Mouse (Mus musculus) testis, postnatal 10 days (tissue): ENCODE data around the gene Tgm5.
"Not testable (repeated sequence)": the region's sequence is repeated elsewhere in the genome, so short reads cannot be mapped to it uniquely, and the experiment has no call there.

Source experiments
- DNase-seq: peaks from one replicate; pipeline ENCODE4 v3.0.0; 2021; ENCODE audit warnings: low spot score

The Tgm5 gene

DNA sequence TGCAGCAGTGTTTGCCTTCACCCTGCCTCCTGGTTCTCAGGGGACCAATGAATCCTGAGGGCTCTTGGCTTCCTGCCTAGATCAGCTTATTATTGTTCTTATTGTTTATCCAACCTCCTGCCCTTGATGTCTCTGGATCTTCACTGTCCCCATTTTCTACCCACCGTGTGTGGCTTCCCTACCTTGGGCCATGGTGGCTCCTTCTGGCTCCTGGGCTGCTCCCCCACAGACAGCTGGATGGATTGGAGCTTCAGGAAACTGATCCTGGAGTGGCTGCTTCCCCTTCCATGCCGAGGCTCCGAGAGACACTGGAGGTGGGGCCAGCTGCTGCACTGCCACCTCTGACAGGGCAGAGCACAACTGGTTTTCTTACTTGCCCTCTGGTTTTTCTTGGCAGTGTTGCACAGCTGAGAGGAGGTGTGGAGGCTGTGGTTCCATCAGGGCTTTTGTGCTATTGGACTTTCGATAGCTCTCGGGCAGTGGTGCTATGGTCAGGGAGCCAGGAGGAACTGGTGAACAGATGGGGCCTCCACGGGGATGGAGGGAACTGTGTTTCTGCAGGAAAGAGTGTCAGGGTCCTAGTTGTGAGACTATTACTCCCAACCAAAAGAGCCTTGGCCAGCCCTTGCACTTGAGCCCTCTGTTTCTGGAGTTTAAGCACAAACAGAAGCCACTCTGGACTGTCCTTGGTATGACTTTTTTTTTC, at the start of gene Tgm5:
Gene Tgm5, minus strand, starts transcription at position 362 of the 706 bp plus-strand sequence.
- DNase-seq = peak; percentile 34

DNA sequence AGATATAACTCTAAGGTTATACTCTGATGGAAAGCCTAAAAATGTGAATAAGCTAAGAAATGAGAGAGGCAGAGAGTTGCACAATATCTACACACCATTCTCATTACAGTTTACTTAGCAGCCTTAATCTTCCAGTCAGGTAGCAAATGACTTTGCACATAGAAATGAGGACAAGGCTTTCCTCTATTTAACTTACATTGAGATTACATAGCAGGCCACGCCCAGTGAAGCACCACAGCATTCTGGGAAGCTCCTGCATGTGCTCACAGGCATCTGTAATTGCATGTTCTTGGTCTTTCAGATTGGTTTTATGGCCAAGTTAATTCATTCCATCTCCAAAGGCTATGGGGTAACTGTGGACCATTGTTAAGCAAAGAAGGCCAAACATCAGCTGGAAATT, 47.2 kb upstream of the Tgm5 start:
- DNase-seq = no peak

GRCm38 (mm10) chr2:121128865-121129620, 43.4 kb upstream of the Tgm5 start:
- DNase-seq = no peak

- DNase-seq = no peak
Observed at GRCm38 (mm10) chr2:121127536-121127935, 41.9 kb upstream of the Tgm5 start.

GRCm38 (mm10) chr2:121126302-121126701, 40.7 kb upstream of the Tgm5 start:
- DNase-seq = not testable (repeated sequence)

DNA sequence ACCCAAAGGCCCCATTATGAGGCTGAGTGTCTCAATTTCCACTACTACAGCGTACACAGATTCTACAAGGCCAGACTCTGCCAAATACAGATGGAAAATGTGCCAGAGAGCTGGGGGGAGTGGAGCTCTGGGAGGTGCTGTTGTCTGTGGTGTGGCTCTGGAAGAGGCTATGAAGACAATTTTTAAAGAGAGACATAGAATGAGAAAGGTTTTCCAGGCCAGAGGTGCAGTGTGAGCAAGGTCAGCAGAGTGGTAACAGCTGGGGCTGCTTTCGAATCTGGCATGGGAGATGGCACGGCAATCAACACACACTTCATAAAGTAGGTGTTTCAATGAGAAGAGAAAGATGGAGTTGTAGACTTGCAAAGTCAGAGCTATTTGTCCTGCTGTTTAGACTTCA, 33.6 kb upstream of the Tgm5 start:
- no peak for DNase-seq

DNA sequence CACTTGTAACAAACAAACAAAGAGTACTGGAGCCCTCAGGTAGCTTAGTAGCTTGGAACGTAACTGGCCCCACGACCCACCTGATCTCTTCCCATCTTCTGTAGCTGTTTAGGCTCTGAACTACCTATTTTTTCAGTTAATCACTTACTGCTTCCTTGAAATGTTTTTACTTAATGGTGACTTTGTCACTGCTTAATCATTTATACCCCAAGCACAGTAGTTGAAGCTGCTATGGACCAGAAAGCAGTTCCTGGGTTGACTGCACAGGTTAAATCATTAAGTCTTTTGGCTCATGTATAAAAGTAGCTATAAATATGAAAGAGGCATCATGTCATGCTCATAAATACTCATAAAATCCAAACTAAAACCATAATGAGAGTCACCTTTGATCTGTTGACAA, 29.8 kb upstream of the Tgm5 start:
- no peak for DNase-seq

DNA sequence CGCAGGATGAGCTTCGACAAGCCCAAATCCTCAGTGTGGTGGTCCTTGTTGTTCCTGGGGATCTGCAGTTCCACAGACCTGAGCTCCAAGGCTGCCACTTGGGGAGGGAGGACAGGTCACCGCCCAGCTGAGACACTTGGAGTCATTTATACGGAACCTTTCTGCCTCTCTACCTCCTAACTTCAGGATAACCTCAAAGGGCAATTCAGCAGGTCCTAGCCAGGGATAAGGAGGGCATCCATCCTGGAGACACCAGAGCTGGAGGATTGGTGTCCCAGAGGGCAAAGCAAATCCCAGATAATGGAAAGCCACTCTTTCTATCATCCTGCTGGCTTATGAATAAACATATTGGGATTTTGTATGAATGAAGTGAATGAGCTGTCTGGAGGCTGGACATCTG, 24.1 kb upstream of the Tgm5 start, which contains the start of gene Tgm7:
Gene Tgm7, minus strand, starts transcription at position 101 of the 400 bp plus-strand sequence.
- DNase-seq = no peak

DNA sequence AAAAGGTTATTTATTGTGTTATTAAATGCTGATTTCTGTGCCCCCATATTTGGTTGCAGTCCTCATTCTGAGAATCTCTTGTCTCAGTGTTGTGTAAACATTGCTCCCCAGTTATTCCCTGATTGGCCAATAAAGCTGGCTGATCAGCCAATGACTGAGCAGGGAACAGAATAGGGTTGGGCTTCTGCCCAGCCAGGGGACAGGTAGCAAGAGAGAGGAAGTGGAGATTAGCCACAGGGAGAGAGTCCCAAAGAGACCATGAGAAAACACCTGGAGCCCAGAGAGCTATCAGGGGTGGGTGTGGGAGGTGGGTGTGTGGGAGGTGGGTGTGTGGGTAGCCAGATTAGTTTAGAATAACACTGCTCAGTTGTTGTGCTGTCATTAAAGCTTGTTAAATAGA, 20.3 kb upstream of the Tgm5 start:
- no peak for DNase-seq

DNA sequence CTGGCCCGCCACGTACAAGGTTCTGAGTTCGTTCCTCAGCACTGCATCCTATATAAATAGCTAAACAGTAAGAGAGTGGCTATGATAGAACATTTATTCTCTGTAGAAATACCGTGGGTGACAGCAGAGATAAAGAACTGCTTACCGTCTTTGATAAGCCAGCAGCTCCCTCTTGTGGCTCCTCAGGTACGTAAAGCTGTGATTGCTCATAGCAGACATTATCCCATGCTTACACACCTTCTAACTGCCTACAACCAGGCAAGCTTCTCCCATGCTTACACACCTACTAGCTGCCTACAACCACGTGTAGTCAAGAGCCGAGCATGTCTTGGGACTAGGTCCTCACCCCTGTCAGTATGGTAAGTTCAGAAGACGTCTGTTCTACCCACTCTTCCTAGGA, 16.4 kb upstream of the Tgm5 start:
- DNase-seq = peak; percentile 74

GRCm38 (mm10) chr2:121089751-121090150, 4.1 kb upstream of the Tgm5 start:
- DNase-seq = no peak

GRCm38 (mm10) chr2:121088507-121088906, 2.9 kb upstream of the Tgm5 start:
- DNase-seq = no peak

GRCm38 (mm10) chr2:121082626-121083025, 3.0 kb downstream of the Tgm5 start:
- no peak for DNase-seq

GRCm38 (mm10) chr2:121074747-121075146, 10.9 kb downstream of the Tgm5 start:
- no peak for DNase-seq

DNA sequence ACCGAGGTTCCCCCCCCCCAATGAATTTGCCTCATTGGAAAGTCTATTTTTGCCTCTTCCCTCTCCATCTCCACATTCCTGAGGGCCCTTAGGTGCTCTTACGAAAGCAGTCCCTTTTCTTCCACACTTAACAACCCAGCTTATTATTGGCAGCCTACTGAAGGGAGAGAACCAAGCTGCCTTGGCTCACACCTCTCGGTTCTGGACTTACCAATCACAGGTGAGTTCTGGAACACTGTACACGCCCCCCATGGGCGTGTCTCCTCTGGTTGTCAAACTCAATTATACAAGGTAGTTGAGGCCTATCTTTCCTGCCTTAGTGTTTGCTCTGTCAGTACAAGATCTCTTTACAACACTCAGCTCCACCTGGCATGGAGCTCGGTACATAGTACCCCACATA, 13.8 kb downstream of the Tgm5 start:
- peak; percentile 30 for DNase-seq

GRCm38 (mm10) chr2:121069506-121069905, 16.1 kb downstream of the Tgm5 start:
- DNase-seq = peak; percentile 30

GRCm38 (mm10) chr2:121067116-121067515, 18.5 kb downstream of the Tgm5 start:
- peak; percentile 14 for DNase-seq

GRCm38 (mm10) chr2:121061315-121061714, 24.3 kb downstream of the Tgm5 start:
- DNase-seq = no peak

- no peak for DNase-seq
Observed at GRCm38 (mm10) chr2:121057997-121058396, 27.6 kb downstream of the Tgm5 start.

- DNase-seq = no peak
Observed at GRCm38 (mm10) chr2:121055915-121056314, 29.7 kb downstream of the Tgm5 start.

GRCm38 (mm10) chr2:121054060-121054459, 31.6 kb downstream of the Tgm5 start:
- DNase-seq = no peak

- DNase-seq = no peak
Observed at GRCm38 (mm10) chr2:121052176-121052575, 33.5 kb downstream of the Tgm5 start.

DNA sequence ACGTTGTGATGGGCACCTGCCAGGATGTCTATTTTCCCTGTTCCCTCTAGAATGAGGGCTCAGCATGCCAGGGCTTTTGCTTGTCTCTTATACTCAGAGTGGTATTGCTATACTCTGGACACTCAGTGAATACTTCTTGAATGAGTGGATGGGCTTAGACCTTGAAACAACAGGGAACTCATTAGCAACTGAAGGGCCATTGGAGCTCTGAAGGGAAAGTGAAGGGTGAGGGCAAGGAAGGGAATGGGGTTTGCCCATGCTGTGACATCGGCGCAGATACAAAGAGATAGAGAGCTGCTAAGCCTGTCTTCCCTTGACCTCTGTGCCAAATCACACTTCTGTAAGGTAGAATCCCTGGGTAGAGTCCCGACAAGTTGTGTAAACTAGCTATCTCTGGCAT, 40.0 kb downstream of the Tgm5 start:
- no peak for DNase-seq

DNA sequence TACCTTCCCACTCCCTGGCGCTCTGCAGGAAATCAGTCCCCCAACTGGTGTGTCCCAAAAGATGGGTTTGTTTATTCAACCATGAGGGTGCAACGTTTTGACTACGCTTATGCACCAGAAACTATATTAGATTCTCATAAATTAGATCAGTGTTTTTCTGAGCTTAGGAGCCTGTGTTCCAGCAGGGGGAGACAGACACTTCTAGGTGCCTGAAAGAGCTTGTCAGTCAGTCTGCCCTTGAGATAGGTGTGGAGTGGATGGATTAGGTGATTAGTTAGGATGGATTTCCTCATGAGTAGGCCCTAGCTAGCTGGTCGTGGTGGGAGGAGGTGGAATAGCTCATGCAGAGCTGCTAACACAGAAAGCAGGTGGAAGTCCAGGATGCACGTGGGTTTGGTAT, 44.5 kb downstream of the Tgm5 start:
- DNase-seq = no peak
